Mouse (Mus musculus): Measurements from ENCODE around the gene Mcu.

The Mcu gene

DNA sequence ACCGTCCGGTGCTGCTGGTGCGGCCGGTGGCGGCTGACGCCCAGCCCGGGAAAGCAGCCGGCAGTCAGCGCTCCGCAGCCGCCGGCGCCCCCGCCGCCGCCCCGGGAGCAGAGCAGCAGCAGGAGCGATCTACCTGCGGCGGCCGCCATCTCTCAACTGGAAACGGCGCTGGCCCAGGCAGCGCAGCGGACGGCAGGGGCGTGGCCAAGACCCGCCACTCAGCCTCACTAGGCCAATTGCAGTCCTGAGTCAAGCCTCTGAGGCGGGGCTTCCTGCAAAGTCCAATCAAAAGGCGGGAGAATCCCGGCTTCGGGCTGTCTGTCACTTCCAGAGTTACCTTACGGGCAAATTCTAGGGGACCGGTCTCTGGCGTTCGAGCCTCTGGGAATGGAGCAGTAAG, at the start of gene Mcu:
Mcu (minus strand) TSS at position 171 of the 400 bp plus-strand sequence.
- DNase-seq (ENCODE audit: low spot score), result peak; percentile 84

DNA sequence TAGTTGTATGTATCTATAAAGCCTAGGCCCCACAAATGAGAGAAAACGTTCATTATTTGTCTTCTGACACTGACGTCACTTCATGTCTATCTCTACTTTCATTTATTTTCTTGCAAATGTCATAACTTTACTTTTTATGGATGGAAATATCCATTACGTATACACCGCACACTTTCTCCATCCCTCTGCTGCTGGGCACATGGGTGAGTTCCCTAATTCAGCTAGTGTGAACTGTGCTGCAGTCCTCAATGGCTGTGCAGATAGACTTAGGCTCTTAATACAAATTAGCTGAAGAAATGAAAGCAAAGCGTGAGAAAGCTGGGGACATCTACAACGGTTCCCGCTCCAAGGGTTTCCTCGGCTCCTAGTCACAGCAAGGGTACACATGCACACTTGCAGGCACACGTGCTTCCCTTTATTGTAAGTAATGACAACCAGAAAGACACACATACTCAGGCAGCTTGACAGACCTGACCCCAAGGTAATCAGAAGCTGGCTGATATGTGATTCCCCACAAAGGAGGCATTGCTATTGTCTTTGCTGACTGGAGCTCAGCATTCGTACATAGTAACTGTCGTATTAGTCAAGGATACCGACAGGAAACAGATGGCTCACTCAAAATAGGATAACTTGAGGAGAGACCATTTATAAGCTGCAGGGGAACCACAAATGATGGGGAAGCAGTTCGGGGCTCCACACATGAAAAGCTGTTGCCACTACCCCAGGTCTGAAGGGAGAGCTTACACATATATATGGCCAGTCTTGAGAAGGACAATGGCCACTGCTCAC, 49.2 kb upstream of the Mcu start:
- DNase-seq (ENCODE audit: low spot score), result no peak

DNA sequence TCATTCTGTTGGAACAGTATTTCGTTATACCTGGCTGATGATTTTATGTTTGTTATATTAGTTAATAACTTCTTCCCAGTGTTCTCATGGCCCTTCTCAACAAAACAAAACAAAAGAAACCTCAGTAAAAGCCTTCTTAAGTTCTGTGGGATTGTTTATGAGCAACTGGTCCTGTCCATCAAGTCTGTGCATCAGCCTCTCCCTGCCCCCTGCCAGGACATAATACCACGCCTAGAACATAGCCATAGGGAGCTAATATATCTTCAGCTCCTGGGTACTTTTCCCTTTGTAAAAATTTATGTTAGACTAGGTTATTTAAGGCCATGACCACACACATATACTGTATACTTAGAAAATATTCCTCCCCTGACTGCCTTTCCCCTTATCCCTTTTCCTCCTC, 48.3 kb upstream of the Mcu start:
- no peak for DNase-seq (ENCODE audit: low spot score)

DNA sequence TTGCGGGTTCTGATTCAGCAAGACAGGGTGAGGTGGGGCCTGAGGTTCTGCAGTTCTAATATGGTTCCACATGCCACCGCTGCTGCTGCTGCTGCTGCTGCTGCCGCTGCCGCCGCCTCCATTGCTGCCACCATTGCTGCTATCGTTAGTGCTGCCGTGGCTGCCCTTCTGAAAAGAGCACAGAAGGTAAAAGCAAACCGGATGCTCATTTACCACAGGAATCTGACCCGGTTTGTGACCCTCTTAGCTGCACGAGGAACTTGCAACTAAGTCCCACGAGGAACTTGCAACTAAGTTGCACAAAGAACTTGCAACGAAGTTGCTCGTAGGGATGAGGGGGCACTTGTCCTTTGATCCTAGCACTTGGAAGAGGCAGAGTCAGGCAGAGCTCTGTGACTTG, 40.3 kb upstream of the Mcu start:
- DNase-seq (ENCODE audit: low spot score), result no peak

DNA sequence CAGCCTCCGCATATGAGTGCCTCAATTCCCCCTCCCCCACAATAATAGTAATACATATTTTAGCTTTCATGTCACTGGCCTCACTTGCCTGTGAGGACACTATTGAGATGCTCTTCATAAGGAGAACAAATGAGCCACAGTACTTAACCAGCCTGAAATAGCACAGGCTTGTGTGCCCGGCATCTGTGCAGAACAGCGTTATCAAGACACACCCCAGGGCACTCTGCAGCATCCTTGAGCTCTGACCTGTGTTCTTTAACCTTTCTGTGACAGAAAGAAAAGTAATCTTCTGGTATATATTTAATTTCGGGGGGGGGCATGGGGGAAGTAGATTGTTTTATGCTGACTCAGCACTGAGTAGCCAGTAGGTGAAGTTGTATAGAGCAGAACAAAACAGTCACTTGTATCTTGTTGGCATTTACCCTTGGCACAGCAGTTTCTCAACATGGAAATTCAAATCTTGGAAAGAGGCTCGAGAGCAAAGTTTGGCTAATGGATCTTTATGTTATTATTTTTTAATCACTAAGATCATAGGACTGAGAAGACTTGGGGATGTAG, 30.4 kb upstream of the Mcu start:
- DNase-seq (ENCODE audit: low spot score), result no peak

DNA sequence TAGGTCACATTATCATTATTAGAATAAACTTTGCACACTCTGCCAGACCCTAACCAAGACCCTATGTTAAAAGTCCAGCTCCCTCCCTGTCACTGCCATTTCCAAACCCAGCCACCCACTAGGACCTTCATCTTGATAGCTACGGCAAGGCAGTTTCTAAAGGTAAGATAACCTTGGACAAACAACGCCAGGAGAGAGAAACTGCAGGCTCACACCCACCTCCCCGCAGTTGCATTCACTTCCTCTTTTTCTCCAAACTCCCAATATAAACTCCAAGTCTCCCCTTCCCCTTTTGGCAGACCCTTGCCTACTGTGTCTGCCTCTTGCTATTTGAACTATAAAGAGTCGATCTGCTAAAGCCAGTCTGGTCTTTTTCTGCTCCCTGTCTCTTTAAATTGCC, 28.7 kb upstream of the Mcu start:
- no peak for DNase-seq (ENCODE audit: low spot score)

DNA sequence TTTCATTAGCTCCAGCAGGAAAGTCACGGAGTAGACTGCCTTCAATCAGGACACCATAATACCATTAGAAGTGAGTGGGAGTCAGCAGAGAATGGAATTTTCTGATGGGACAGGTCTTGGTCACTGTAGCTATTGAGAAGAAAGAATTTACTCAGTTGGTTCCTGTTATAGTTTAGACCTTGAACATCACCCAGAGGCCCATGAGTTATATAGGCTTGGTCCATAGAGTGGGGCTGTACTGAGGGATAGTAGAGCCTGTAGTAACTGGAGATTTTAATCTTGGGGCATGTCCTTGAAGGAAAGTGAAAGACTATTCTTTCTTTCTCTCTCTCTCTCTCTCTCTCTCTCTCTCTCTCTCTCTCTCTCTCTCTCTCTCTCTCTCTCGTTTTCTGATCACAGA, 28.2 kb upstream of the Mcu start:
- no peak for DNase-seq (ENCODE audit: low spot score)

DNA sequence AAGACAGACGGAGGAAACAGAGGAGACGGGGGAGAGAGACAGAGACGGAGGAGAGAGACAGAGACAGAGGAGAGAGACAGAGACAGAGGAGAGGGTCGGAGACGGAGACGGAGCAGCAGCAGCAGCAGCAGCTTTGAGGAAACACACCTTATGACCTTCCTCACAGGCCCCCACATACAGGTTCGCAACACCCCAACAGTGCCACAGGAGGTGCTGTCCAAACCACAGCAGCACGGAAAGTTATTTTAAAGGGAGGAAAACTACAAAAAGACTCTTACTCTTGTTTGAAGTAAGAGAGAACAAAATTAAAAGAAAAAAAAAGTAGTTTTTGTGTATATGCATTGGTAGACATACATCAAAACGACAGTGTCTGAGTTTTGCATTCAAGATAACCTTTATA, 27.2 kb upstream of the Mcu start:
- no peak for DNase-seq (ENCODE audit: low spot score)

DNA sequence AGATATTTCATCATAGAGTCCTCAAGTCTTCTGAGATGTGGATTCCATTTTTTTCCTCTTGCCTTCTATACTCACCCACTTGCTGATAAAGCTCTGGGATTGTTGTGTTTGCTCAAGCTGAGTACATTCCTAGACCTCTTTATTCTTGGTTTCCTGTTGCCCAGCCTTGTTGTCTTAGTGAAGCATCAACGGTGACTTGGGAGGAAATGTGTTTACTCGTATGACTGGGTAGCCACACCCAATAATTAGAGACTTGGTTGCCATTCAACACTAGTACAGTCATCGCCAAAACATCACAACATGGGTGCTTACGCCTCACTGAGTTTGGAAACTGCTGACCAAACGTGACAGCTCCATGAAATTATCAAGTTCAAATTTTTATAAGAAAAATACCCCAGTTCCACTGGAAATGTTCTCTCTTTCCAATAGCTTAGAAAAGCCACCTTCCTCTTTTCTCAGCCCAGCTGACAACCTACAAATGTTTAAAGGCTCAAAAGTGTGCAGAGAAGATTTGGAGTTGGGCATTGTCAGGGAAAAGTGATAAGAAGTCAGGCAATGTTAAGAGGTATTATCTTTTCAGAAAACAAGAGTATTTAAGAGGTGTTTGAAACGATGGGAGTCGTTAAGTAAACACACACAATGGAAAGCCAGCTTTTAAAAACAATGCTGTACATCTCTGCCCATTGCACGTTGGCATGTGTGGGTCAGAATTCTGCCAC, 26.3 kb upstream of the Mcu start:
- no peak for DNase-seq (ENCODE audit: low spot score)

DNA sequence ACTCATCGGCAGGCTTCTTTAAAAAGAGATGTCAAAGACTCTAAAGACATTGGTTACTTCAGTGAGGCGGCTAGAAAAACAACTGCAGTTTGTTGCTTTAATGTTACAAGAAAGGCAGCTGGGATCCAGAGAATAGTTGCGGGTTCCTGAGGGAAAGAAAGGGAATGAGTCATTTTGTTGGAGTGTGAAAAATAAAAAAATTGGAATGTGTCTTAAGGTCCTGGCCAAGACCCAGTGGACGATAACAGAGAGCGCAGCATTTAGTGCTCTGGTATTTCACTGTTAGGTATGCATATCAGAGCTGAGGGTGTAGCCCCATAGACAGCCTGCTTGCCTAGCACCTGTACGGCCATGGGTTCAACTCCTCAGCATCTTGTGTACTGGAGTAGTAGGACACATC, 22.1 kb upstream of the Mcu start:
- DNase-seq (ENCODE audit: low spot score), result no peak

DNA sequence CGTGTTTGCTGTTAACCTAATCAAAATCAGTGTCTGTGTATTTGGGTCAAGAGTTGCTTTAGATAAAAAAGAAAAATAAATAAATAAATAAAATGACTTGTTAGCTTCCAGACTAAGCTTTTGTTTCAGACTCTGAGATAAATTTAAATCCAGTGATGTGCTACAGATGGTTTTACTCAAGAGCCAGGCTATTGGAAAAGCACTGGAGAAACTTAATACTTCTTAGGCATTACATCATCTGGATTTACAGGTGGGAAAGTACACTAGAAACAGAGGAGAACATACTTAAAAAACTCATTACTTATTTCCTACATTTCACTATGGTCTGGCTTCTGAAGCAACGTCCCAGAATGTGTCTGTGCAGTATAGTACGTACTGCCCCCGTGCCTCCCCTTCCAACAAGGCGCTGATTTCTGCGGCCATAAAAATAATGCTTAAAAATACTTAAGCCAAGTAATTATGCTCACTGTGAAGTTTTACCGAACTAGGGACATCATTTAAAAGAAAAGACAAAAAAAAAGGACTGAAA, 21.2 kb upstream of the Mcu start:
- no peak for DNase-seq (ENCODE audit: low spot score)

DNA sequence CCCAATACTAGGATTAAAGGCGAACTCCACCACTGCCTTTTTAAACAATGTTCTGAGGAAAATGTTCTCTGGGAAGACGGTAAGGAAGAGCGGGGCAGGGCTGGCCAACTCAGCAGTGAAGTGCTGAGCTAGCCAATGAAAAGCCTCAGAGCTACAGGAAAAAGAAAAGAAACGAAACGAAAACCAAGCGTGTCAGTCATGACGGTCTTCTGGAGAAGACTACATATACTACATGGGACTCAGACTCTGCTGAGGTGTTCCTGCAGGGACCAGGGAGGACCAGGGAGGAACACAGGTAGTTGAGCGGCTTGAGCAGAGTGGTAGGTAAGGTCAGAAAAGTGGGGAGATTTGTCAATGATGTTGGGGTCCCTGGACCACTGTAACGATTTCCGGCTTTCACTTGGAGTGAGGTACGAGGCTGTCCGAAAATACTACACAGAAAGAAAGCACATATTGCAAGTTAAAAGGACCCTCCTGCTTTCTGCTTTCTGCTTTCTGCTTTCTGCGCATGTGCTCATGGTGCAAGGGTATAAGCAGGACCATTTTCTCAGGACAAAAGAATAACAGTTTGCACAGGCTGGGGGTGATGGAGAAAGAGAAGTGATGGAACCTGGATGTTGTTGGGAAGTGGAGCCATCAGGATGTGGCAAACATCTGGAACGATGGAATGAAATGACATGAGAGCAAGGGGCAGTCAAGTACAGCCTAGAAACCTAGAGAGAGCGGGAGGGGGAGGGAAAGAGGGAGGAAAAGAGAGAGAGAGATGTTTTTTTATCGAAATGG, 20.4 kb upstream of the Mcu start:
- no peak for DNase-seq (ENCODE audit: low spot score)

DNA sequence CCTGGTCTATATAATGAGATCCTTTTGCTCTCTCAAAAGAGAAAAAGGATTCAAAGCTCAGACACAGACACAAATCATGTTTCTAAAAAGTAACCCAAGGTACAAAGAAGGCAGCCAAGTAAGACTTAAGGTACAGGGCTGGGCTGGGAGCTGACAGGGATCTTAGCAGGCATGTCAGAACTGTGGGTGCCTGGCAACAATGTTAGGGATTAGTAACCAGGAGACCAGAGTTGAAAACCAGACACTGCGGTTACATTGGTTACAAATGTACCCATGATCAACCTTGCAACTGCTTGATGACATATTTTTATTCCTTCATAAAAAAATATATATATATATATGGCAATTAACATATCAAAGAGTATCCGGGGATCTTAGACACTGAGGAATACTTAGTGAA, 19.6 kb upstream of the Mcu start:
- DNase-seq (ENCODE audit: low spot score), result no peak

DNA sequence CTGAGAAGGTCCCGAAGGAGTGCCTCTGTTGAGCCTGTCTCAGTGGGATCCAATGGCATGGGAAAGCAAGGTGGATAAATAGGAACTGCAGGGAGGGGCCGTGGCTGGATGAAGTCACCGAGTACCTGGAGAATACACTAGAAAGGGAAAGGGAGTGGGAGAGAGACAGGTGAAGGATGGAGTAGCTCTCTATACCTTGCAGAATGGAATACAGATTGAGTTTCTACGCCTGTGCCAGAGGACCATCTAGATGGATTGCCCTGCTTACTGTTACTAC, 13.0 kb upstream of the Mcu start:
- DNase-seq (ENCODE audit: low spot score), result no peak

DNA sequence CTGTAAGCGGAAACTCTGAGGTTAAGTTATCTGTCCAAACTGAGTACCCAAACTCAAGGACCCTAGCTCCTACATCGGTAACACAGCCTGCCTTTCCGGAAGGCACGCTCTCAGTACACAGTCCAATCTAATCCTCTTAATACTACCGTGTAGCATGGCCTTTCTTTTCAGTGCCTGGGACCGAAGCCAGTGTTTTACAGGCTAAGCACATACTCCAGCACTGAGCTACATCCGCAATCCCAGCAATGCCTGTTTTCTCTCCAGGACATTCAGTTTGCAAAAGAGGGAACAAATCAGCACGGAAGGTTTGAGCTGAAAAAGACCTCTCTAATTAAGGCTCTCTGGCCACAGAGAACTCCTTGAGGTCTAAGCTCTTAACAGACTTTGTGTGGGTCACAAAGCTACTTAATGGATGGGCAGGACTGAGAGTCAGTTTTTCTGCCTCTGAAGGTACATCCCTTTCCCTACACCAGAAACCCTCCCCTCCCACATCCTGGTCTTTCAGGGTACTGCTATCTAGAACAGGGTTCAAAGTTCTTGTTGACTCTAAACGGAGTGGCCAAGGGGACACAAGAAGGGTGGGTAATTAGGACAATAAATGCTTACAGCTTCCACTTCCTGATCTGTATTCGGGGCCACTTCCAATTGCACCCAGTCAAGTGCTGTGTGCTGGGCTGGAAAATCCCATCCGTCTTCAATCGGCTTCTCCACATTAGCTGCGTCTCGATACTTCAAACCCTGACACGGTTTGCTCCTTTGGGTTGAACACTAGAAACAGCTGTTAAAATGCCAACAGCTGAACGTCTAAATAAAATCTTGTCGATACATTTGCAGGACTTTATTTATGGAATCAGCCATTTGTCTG, 12.4 kb upstream of the Mcu start:
- DNase-seq (ENCODE audit: low spot score), result no peak

DNA sequence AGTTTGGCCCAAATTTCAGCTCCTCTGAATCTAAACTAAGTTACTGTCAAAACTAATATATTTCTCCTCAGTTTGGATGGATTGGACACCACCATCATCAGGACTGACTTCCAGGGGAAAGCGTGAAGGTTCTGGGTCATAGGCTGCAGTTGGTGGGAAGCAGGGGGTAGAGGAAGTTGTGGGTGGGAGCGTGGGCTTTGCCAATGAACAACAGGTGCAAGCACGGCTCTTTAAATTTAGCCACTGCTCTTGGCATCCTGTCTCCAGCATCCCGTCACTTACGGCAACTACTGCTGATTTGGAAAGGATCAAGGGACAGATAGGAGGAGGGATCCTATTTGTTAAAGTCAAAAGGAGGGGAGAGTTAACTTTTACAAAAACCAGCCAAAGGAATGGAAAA, 7.0 kb upstream of the Mcu start:
- DNase-seq (ENCODE audit: low spot score), result no peak

DNA sequence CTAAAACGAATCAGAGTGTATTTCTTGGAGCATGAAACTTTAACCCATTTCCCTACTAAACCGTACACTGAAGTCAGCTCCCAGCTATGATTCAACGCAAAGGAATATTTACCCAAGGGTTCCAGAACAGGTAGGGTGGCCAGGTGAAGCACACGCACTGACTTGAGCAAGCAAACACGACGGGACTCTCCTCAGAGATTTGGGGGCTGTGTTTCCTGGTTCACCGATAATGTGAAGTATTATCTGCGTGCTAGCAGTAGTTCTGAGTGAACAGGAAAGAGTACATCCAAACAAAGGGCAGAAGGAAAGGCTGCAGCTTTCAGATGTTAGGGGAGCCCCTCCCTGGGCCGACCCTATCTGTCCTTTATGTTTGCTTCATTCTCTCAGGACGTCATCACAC, 4.9 kb upstream of the Mcu start:
- DNase-seq (ENCODE audit: low spot score), result no peak

DNA sequence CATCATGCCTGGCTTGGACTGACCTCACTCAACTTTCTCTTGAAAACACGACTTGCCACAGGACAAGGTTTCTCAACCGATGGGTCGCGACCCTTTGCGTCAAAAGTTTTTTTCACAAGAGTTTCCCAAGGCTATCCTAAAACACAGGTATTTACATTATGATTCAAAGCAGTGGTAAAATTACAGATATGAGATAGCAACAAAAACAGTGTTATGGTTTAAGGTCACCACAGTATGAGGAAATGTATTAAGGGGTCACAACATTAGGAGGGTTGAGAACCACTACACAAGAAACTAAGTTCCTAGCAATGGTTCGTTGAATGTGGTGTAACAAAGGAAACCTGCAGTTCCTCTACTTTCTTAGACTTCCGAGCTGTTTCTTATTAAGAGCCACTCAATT, 1.3 kb upstream of the Mcu start:
- DNase-seq (ENCODE audit: low spot score), result no peak

DNA sequence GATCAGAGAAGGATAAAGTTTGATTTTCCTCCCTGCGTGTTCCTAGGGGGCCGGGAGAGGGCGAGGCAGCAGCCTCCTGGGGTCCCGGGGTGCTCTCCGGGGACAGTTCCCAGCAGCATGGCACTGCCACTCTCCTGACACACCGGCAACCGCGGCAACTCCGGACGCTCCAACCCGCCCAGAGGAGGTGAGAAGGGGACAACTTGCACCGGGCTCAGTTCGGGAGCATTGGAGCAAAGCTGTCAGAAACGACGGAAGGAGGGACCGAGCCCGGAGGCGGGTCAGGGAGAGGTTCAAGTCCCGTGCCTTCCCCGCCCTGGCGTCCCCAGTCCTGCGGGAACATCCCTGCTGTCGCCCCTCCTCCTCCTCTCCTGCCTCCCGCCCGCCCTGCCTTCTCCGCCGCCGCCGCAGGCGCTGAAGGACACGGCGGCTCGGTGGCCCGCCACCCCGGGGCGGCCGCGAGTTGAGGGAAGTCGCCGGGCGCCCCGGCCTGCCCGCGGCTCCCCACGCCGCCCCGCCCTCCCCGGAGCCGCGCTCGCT, 441 bp downstream of the Mcu start, which contains the start of gene Gm10322:
Gm10322 (plus strand) TSS at position 83 of the 540 bp plus-strand sequence.
- DNase-seq (ENCODE audit: low spot score), result peak; percentile 27

DNA sequence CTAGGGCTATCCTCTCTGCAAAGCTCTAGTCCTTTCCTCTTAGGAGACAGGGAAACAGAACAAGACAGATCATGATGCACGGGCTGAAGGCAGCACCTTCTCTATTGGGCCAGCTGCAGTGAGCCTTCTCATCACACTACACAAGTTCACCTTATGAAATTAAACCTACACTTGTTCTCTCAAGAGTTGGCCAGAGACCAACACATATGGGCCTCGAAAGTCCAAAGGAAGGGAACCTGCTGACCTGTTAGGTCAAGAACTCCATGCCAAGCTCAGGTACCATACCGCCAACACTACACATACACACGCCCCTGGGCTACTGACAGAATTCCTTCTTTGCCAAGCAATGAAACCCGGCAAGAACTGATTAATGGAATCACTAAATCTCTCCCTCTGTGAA, 1.1 kb downstream of the Mcu start:
- DNase-seq (ENCODE audit: low spot score), result no peak

DNA sequence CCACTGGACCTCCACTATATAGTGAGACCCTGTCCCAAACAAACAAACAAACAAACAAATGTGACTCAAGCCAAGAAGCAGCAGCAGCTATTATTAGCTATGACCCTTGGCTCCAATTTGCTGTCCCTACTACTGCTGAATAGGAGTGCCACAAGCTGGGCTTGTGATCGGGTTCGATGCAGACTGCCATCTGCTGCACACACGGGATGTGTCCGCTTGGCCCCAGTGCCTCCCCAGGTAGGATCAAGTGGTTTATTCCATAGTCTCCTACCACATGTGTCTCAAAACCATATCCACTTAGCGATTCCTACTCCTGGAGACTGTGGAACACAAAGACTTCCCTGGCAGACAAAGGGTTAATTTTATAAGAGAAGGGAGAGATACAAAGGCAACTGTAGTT, 2.4 kb downstream of the Mcu start:
- no peak for DNase-seq (ENCODE audit: low spot score)

Measured in urinary bladder, postnatal 10 days (tissue).